Mouse (Mus musculus): Measurements from ENCODE around the gene Cwc27. TPM values are rescaled to one million over a fixed set of nuclear protein-coding genes. Genes with fewer than 3 reads are reported as not detected.

Cwc27 gene
- polyA plus RNA-seq, 1 experiment, result 4.4 TPM

DNA sequence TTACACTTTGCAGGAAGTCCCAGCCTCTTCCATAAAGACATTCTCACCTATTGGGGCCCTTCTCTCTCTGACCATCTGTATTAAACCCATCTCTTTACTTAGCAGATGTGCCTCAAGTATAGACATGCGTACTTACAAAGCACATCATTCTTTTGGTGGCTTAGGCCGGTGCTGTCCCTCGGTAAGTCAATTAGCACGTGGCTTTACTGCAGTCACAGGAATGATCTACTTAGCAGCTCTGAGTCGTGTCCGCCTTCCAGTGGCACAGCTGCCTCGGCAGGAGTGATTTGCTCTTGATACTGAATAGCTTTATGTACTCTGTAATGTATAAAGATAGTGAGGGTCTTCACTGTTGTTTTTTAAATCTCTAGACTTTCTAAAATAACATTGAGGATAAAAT, 20.7 kb upstream of the Cwc27 start:
- no peak overlapping the region for H3K27ac ChIP-seq (ENCODE audit: control insufficient read depth, insufficient read depth, low read depth, low read length)
- H3K4me1 ChIP-seq (ENCODE audit: control insufficient read depth, insufficient read depth, low read length), result peaks cover 9% of the 10 kb centered on the region
- no peaks in the 10 kb centered on the region for H3K27me3 ChIP-seq (ENCODE audit: control insufficient read depth, insufficient read depth, low read length)
- H3K36me3 ChIP-seq (ENCODE audit: control insufficient read depth, insufficient read depth, low read length), result no peaks in the 10 kb centered on the region
- no peak overlapping the region for H3K4me3 ChIP-seq (ENCODE audit: control insufficient read depth, low read depth, low read length)
- TF ChIP-seq POLR2A (IDR thresholded peaks at IDR 0.05; ENCODE audit: control insufficient read depth, low read depth, low read length) (no peak), CTCF (IDR thresholded peaks at IDR 0.05; ENCODE audit: control insufficient read depth, insufficient read depth, insufficient replicate concordance, low read depth, low read length) (no peak)

DNA sequence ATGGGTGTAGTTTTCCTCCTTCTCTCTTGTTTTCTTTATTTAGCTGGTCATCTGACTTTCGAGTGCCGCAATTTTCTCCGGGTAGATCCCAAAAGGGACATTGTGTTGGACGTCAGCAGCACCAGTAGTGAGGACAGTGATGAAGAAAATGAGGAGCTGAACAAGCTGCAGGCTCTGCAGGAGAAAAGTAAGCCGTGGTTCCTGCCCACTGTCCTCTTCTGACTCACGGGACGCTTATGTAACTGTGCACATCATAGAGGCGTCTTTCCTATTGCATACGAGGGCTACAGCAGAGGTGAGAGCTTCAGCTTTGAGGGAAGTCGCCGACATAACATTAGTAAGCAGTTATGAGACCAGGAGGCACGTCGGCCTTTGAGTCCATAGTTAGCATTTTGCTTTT, 15.9 kb upstream of the Cwc27 start:
- H3K36me3 ChIP-seq (ENCODE audit: control insufficient read depth, insufficient read depth, low read length), result no peaks in the 10 kb centered on the region; the same call in 1 of the 2 replicates
- no peaks in the 10 kb centered on the region for H3K27me3 ChIP-seq (ENCODE audit: control insufficient read depth, insufficient read depth, low read length)
- H3K4me3 ChIP-seq (ENCODE audit: control insufficient read depth, low read depth, low read length), result no peak overlapping the region; the same call in 1 of the 2 replicates
- no peak for TF ChIP-seq POLR2A (IDR thresholded peaks at IDR 0.05; ENCODE audit: control insufficient read depth, low read depth, low read length)
- no peak for TF ChIP-seq CTCF (IDR thresholded peaks at IDR 0.05; ENCODE audit: control insufficient read depth, insufficient read depth, insufficient replicate concordance, low read depth, low read length)
- no peak overlapping the region for H3K27ac ChIP-seq (ENCODE audit: control insufficient read depth, insufficient read depth, low read depth, low read length)
- no peaks in the 10 kb centered on the region for H3K4me1 ChIP-seq (ENCODE audit: control insufficient read depth, insufficient read depth, low read length)

DNA sequence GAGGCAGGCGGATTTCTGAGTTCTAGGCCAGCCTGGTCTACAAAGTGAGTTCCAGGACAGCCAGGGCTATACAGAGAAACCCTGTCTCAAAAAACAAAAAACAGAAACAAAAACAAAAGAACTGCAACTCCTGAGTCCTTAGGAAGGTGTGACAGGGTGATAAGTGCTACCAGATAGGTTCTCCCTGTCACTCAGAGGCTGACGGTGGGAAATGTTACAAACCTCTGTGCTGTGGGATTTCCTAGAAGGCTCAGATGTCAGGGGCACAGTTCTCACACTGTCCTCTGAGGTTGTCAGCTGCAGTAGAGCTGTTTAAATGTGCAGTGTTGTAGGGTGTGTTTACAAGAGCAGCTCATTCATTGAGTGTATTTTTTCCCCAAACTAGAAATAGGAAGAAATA, 8.5 kb upstream of the Cwc27 start:
- Histone ChIP-seq H3K27ac (ENCODE audit: control insufficient read depth, insufficient read depth, low read depth, low read length) (no peak overlapping the region), H3K27me3 (ENCODE audit: control insufficient read depth, insufficient read depth, low read length) (no peaks in the 10 kb centered on the region), H3K4me1 (ENCODE audit: control insufficient read depth, insufficient read depth, low read length) (peaks cover 10% of the 10 kb centered on the region), H3K36me3 (ENCODE audit: control insufficient read depth, insufficient read depth, low read length) (no peaks in the 10 kb centered on the region), H3K4me3 (ENCODE audit: control insufficient read depth, low read depth, low read length) (no peak overlapping the region)
- TF ChIP-seq POLR2A (IDR thresholded peaks at IDR 0.05; ENCODE audit: control insufficient read depth, low read depth, low read length) (no peak), CTCF (IDR thresholded peaks at IDR 0.05; ENCODE audit: control insufficient read depth, insufficient read depth, insufficient replicate concordance, low read depth, low read length) (no peak)

DNA sequence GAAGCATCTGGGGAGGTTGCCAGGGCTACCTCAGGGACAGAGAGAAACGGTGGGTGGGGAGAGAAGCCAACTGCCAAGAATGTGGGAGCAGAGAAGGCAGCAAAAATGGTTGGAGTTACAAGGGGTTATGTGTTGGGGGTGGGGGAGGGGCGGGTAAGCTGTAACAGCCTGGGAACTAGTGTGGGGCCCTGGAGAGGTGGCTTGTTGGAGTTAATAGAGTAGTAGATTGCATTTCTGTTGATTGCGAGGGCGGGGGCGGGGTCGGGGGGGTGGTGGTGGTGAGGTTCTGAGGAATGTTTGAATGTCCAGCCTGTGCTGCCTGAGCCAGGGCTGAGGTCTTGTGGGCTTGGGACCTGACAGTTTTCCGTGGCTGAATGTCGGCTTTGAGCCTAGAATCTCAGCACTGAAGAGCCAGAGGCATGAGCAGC, 5.5 kb upstream of the Cwc27 start:
- TF ChIP-seq CTCF (IDR thresholded peaks at IDR 0.05; ENCODE audit: control insufficient read depth, insufficient read depth, insufficient replicate concordance, low read depth, low read length) (no peak), POLR2A (IDR thresholded peaks at IDR 0.05; ENCODE audit: control insufficient read depth, low read depth, low read length) (peak; percentile 47; the same call in 1 of the 2 replicates)
- H3K27ac ChIP-seq (ENCODE audit: control insufficient read depth, insufficient read depth, low read depth, low read length), result peak overlapping the region; percentile 96
- peaks cover 17% of the 10 kb centered on the region for H3K4me1 ChIP-seq (ENCODE audit: control insufficient read depth, insufficient read depth, low read length)
- no peaks in the 10 kb centered on the region for H3K36me3 ChIP-seq (ENCODE audit: control insufficient read depth, insufficient read depth, low read length)
- no peaks in the 10 kb centered on the region for H3K27me3 ChIP-seq (ENCODE audit: control insufficient read depth, insufficient read depth, low read length)
- peak overlapping the region; percentile 85 for H3K4me3 ChIP-seq (ENCODE audit: control insufficient read depth, low read depth, low read length)

DNA sequence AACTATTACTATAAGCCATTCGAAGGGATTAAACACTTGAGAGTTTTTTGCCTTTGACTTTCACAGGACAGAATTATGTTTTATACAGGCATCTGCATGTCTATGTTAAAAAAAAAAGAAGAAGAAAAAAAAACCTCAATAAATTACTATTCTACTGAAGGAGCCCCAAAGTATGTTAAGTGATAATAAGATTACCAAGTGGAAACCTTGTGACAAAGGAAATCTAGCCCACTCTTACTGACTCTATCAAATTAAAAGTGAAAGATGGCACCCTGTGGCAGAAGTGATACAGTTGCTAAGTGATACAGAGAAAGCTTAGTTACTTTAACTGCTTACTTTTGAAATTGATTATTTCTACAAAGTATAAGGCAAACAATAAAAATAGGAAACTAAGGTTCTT, 5.0 kb upstream of the Cwc27 start:
- Histone ChIP-seq H3K27me3 (ENCODE audit: control insufficient read depth, insufficient read depth, low read length) (no peaks in the 10 kb centered on the region), H3K4me3 (ENCODE audit: control insufficient read depth, low read depth, low read length) (no peak overlapping the region), H3K27ac (ENCODE audit: control insufficient read depth, insufficient read depth, low read depth, low read length) (peak overlapping the region; percentile 91), H3K4me1 (ENCODE audit: control insufficient read depth, insufficient read depth, low read length) (peaks cover 19% of the 10 kb centered on the region), H3K36me3 (ENCODE audit: control insufficient read depth, insufficient read depth, low read length) (no peaks in the 10 kb centered on the region)
- TF ChIP-seq CTCF (IDR thresholded peaks at IDR 0.05; ENCODE audit: control insufficient read depth, insufficient read depth, insufficient replicate concordance, low read depth, low read length), result no peak
- TF ChIP-seq POLR2A (IDR thresholded peaks at IDR 0.05; ENCODE audit: control insufficient read depth, low read depth, low read length), result no peak

DNA sequence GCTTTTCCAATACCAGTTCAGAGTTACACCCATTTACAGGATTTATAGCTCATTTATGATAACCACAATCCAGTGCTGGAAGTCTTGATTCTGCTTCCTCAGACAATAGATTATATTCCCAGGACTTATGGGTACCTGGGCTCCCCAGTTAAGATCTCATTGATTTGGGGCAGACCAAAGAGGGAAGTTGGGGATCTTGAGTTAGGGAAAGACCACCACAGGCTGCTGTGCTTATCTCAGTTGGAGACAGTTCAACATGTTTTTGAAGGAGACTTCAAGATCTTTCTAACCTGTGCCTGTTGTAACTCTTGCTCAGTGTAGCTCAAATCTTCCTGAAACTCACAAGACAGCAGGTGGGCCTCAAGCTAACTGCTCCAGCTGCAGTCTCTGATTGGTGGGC, 4.2 kb upstream of the Cwc27 start:
- no peaks in the 10 kb centered on the region for H3K27me3 ChIP-seq (ENCODE audit: control insufficient read depth, insufficient read depth, low read length)
- peak overlapping the region; percentile 39; the same call in 1 of the 2 replicates for H3K27ac ChIP-seq (ENCODE audit: control insufficient read depth, insufficient read depth, low read depth, low read length)
- H3K36me3 ChIP-seq (ENCODE audit: control insufficient read depth, insufficient read depth, low read length), result no peaks in the 10 kb centered on the region
- TF ChIP-seq POLR2A (IDR thresholded peaks at IDR 0.05; ENCODE audit: control insufficient read depth, low read depth, low read length), result no peak
- no peak for TF ChIP-seq CTCF (IDR thresholded peaks at IDR 0.05; ENCODE audit: control insufficient read depth, insufficient read depth, insufficient replicate concordance, low read depth, low read length)
- H3K4me1 ChIP-seq (ENCODE audit: control insufficient read depth, insufficient read depth, low read length), result peaks cover 19% of the 10 kb centered on the region
- peak overlapping the region; percentile 9; the same call in 1 of the 2 replicates for H3K4me3 ChIP-seq (ENCODE audit: control insufficient read depth, low read depth, low read length)

DNA sequence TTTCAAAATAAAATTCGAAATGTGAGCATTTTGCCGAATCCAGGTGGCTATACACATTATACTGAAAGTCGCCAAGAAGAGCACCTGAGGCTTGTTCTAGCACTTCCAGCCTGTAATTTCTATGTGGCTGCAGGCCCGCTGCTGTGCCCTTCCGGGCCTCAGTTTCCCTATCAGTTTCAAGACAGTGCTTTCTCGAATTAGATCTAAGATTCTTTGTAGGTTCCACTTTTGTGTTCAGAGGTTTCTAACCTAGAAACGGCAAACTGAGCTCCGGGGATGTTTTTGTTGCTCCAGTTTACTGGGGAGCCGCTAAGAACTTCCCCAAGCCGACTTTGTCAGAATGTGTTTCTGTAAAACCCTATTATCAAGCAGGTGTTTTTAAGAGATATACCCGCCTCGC, 754 bp upstream of the Cwc27 start:
- H3K4me3 ChIP-seq (ENCODE audit: control insufficient read depth, low read depth, low read length), result peak overlapping the region; percentile 100
- H3K27ac ChIP-seq (ENCODE audit: control insufficient read depth, insufficient read depth, low read depth, low read length), result peak overlapping the region; percentile 95
- no peaks in the 10 kb centered on the region for H3K36me3 ChIP-seq (ENCODE audit: control insufficient read depth, insufficient read depth, low read length)
- no peak for TF ChIP-seq CTCF (IDR thresholded peaks at IDR 0.05; ENCODE audit: control insufficient read depth, insufficient read depth, insufficient replicate concordance, low read depth, low read length)
- TF ChIP-seq POLR2A (IDR thresholded peaks at IDR 0.05; ENCODE audit: control insufficient read depth, low read depth, low read length), result no peak
- no peaks in the 10 kb centered on the region for H3K27me3 ChIP-seq (ENCODE audit: control insufficient read depth, insufficient read depth, low read length)
- peaks cover 14% of the 10 kb centered on the region for H3K4me1 ChIP-seq (ENCODE audit: control insufficient read depth, insufficient read depth, low read length)

DNA sequence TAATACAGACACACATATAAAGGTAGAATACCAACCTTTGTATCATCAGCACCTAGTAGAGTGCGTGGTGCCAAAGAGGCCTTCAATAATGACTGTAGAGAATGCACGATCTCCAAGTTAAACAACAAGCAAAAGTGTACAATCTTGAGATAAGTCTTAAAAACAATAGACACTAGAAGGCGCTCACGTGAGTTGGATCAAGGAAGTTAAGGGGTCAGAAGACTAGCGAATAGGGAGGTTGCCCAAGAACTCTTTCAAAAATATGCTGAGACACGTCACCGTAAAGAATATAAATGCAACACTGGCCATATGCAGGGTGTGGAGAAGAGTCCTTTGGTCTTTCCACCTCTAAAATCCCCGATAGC, 690 bp downstream of the Cwc27 start:
- Histone ChIP-seq H3K27ac (ENCODE audit: control insufficient read depth, insufficient read depth, low read depth, low read length) (no peak overlapping the region), H3K4me3 (ENCODE audit: control insufficient read depth, low read depth, low read length) (peak overlapping the region; percentile 100), H3K36me3 (ENCODE audit: control insufficient read depth, insufficient read depth, low read length) (no peaks in the 10 kb centered on the region), H3K27me3 (ENCODE audit: control insufficient read depth, insufficient read depth, low read length) (no peaks in the 10 kb centered on the region), H3K4me1 (ENCODE audit: control insufficient read depth, insufficient read depth, low read length) (peaks cover 10% of the 10 kb centered on the region)
- no peak for TF ChIP-seq POLR2A (IDR thresholded peaks at IDR 0.05; ENCODE audit: control insufficient read depth, low read depth, low read length)
